Mouse (Mus musculus): ENCODE data around the gene Zmiz1.

Gene Zmiz1

DNA sequence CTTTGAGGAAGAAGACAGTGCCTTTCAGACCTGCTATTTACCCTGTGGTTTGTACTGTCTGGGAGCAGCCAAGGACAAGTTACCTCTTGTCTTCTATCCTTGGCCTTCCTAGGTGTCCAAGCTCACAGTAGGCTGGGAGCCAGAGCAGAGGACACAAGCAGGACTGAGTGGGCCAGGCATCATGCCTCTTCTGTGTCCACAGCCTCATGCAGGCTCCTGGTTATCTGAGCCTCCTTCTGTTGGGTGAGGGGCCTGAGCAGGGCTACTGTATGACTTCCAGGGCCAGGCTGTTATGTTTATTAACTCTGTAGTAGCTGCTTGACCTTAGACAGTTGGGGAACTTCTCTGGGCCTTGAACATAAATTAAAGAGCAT lies 75.4 kb downstream of the Zmiz1 start:
- DNase-seq (ENCODE audit: low spot score in 2 of 2): no peak

DNA sequence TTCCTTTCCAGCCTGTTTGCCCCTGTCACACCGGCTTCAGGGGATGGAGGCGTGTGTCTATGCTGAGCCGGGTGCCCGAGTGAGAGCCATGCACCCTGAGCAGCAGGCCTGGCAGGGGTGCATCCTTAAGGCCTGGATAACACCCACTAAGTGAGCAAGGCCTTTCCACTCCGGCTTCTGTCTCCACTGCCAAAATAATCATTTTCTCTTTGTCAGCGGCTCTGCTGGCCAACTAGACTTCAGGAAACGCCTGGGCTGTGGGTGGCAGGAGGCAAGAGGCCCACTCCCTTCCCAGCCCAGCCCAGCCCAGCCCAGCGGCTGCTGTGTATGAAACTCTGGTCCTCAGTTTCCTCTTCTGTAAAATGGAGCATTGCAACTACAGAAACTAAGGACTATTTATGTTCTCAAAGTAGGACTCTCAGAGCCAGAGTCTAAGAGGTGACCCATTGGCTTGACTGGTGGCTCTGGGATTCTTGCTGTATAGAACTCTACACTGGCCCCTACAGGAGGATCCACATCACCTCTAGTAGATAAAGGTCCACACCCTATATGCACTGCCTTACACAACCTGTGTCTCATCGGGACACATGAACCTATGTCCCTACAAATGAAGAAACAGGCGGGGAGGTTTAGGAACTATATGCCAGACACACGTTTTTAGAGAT lies 76.1 kb downstream of the Zmiz1 start:
- DNase-seq (ENCODE audit: low spot score in 2 of 2): no peak

- no peak for DNase-seq (ENCODE audit: low spot score in 2 of 2)
Observed at GRCm38 (mm10) chr14:25535583-25535943, 76.6 kb downstream of the Zmiz1 start.

DNA sequence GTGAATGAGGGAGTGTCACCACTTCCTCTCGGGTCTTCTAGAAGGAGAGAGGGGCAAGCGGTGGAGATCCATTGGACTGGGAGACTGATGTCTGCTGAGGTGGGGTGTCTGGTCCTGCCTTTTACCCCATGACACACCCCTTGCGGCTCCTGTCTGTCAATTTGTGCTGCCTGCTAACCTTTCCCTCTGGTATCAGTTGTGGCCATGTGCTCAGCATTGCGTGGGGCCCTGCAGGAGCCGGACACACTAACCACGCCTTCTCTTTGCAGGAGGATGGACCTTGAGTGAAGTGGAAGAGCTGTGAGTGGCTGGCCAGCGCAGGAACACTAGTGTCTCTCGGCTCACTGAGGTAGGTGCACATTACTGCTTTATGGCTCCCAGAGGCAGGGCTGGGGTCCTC lies 77.5 kb downstream of the Zmiz1 start:
- DNase-seq (ENCODE audit: low spot score in 2 of 2): no peak

DNA sequence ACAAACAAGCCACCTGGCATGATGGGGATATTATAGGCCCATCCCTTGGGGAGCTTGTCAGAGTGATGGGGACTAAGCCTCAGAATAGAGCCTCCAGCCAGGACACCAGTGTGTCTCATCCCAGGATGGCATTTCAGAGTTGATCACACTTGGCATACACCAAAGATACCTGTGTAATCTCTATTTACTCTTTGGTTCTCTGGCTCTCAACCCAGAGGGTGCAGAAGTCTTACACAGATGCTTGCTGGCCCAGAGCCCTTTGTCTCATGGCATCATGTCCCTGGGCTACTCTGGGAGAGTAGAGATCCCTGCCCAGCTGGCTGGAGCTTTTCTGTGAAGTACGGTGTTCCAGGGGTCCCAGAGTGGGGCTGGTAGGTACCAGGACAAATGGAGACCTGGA lies 78.4 kb downstream of the Zmiz1 start:
- DNase-seq (ENCODE audit: low spot score in 2 of 2): no peak

DNA sequence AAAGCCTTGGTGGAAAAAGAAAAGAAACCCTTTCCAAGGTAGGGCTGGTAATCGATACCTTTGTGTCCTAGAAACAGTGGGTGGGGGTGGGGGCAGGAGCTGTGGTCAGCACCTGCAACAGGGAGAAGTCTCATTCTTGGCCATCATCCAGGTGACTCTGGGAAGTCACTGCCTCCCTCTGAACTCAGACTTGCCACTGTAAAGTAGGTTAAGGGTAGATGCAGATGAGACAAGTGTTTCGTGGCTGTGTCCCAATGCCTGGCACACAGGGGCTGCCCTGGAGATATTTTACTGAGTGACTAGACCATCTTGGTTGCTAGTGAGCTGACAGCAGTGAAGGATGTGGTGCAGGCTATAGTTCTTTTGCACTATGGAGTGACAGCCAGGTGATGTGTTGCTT lies 79.5 kb downstream of the Zmiz1 start:
- DNase-seq (ENCODE audit: low spot score in 2 of 2): no peak

DNA sequence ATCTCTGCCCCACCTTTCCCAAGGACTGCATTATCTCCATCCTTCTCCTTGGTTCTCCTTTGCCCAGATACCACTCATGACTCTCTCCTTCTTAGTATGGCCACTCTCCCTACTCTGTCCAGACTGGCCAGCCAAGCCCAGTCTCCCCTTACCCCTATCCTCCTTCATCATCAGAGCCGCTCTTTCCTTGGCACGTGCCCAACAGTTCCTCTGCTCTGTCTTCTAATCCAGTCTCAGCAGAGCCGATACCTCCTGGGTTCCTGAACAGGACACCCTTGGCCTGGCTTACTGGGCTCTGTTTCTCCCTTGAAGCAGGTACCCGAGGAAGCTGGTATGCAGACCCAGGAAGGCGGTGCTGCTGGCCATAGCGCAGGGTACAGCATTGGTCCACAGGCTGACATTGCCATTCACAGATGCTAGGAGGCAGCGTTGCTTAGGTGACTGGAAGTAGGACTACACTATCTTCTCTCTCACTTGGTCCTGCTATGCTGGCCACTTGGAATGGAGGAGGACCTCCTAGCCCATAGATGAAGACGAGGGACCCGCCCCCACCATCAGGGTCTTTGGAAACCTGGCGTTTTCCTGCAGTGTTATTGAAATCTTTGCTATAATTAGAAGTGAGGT lies 80.6 kb downstream of the Zmiz1 start:
- no peak for DNase-seq (ENCODE audit: low spot score in 2 of 2)

DNA sequence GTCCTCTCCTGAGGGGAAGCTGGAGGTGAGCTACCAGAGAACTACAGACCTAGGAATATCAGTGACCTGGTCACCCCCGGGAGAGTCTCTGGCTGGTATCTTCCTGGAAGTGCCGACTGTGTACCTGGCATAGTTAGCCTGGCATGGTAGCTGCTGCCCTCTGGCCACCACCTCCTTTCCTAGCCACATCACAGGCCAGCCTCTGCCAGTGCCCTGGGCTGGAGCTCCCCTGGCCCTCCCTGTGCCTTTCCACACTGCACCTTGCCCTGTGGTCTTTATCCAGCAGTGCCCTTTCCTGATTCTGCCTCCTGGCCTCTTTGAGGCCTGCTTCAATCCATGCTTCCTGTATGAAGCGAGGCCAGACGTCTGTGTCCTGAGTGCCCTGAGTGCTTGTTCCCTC lies 81.2 kb downstream of the Zmiz1 start:
- DNase-seq (ENCODE audit: low spot score in 2 of 2): no peak

- no peak for DNase-seq (ENCODE audit: low spot score in 2 of 2)
Observed at GRCm38 (mm10) chr14:25541213-25541612, 82.2 kb downstream of the Zmiz1 start.

DNA sequence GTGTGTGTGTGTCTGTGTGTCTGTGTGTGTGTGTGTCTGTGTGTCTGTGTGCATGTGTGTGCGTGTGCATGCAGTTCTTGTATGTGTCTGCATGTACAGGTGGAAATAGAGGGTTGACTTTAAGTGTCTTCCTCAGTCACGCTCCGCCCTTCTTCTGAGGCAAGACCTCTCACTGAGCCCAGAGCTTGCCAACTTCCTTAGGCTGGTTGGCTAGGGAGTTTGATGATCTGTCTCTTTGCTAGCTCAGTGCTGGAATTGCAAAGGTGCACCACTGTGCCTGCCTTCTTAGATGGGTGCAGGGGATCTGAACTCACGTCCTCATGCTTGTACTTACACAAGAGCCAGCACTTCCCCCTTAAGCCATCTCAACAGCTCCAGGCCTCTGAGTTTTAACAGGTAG lies 84.1 kb downstream of the Zmiz1 start:
- no peak for DNase-seq (ENCODE audit: low spot score in 2 of 2)

GRCm38 (mm10) chr14:25543927-25544326 lies 84.9 kb downstream of the Zmiz1 start:
- no peak for DNase-seq (ENCODE audit: low spot score in 2 of 2)

- no peak for DNase-seq (ENCODE audit: low spot score in 2 of 2)
Observed at GRCm38 (mm10) chr14:25546852-25547621, 88.1 kb downstream of the Zmiz1 start.

DNA sequence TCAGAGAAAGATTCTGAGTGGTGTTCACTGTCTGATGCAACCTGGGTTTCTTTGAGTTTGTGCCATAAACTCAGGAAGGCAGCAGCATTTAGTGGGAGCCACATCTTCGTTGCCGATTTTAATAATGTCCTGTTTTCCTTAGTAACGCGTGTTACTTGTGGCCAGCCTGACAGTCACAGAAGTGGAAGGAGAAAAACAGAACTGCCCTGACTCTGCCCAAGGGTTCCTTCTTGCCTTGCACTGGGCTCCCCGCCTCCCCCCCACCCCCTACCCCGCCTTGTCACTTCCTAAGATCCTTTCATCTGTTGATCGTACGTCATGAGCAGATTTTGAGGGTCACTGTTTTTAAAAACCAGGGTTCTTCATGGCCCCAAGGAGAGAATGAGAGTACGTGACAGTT lies 88.9 kb downstream of the Zmiz1 start:
- DNase-seq (ENCODE audit: low spot score in 2 of 2): no peak

DNA sequence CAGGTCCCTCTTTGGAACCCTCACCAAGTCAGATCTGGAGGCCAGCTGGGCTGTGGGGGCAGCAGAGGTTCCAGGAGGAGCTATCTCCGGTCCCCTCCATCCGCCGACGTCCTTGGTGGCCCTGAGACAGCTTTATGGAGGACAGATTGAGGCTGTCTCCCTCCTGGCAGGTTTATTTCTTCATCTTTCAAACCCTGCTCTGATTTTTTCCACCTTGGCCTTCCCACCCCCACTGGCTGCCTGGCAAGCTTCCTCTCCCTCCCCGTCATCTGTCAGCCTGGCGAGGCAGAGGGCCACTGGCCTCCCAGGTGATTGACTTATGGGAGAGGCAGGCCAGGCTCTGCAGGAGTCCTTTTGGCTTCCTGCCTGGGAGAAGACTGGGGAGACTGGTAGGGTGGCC lies 89.7 kb downstream of the Zmiz1 start:
- DNase-seq (ENCODE audit: low spot score in 2 of 2): no peak

- DNase-seq (ENCODE audit: low spot score in 2 of 2): no peak
Observed at GRCm38 (mm10) chr14:25549125-25549524, 90.1 kb downstream of the Zmiz1 start.

GRCm38 (mm10) chr14:25549871-25550840 lies 91.2 kb downstream of the Zmiz1 start:
- peak; percentile 45 to 58 for DNase-seq (ENCODE audit: low spot score in 2 of 2)

GRCm38 (mm10) chr14:25551731-25552130 lies 92.7 kb downstream of the Zmiz1 start:
- no peak for DNase-seq (ENCODE audit: low spot score in 2 of 2)

- DNase-seq (ENCODE audit: low spot score in 2 of 2): no peak
Observed at GRCm38 (mm10) chr14:25553382-25553781, 94.4 kb downstream of the Zmiz1 start.

DNA sequence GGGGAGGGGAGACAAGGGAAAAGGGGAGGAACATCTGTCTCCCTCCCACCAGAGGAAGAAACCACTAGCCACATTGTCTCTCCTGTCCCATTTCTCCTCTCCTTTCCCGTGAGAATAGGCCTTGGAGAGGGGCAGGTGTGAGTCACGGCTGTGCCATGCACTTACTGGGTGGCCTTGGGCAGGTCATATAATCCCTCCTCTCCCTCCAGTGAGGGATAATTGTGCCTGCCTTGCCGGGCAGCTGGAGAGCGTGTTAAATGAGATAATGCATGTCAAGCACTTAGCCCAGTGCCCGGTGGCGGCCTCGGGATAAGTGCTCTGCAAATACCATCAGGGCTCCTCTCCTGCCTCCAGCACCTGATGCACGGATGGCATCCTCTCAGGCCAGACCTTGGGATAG lies 95.8 kb downstream of the Zmiz1 start:
- DNase-seq (ENCODE audit: low spot score in 2 of 2): no peak

GRCm38 (mm10) chr14:25555291-25555781 lies 96.4 kb downstream of the Zmiz1 start:
- DNase-seq (ENCODE audit: low spot score in 2 of 2): no peak

DNA sequence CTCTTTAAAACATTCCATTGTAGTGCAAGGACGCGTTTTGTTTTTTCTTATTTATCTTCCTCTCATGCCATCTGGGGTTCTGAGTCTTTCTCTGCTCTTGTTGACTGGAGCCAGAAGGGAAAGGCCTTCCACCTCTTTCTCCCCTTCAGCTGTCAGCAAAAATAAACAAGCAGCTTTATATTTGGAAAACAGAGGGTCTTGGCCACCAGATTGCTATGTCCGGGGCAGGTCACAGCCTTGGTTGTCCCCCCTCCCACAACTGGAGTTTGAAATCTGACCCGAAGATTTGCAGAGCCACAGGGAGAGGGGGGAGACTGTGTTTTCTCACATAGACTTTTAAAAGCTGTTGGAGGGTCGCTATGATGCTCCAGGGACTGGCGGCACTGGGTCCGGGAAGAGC lies 96.9 kb downstream of the Zmiz1 start:
- no peak for DNase-seq (ENCODE audit: low spot score in 2 of 2)

DNA sequence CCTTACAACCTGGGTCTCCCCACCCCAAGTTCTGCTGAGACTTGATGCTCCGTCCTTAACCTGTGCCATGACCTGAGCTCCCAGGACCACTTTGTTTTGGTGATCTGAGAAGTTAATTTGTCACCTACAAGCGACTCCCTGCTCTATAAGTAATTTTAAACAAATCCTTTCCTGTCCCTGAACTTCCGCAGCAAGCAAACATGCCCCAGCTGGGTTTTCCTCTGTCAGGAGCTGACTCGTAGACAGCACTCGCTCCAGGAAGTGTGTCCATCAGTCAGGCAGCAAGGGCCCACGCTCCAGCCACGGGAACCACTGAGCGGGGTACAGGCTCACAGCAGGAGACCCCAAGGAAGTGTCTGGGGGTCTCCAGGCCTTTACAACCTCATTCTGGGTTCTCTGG lies 98.0 kb downstream of the Zmiz1 start:
- DNase-seq (ENCODE audit: low spot score in 2 of 2): no peak

Data from frontal cortex, postnatal 14 days (tissue).